Mouse (Mus musculus) kidney, adult 2 months (tissue): Measurements from ENCODE around the gene Crocc2.

Experiments used
- CTCF ChIP-seq: fragments of 200-500 bp; conservative IDR thresholded peaks from 2 replicates; pipeline ENCODE4 v1.5.1; 2011; ENCODE audit warnings: low read depth, mild to moderate bottlenecking, control low read depth, low read length, moderate library complexity, mixed read lengths; ENCODE audit not compliant: insufficient read depth, insufficient read length
- POLR2A ChIP-seq: fragments of 200-500 bp; IDR thresholded peaks from one replicate; pipeline ENCODE4 v1.6.1; 2011; ENCODE audit warnings: low read depth, low read length, control low read depth

DNA sequence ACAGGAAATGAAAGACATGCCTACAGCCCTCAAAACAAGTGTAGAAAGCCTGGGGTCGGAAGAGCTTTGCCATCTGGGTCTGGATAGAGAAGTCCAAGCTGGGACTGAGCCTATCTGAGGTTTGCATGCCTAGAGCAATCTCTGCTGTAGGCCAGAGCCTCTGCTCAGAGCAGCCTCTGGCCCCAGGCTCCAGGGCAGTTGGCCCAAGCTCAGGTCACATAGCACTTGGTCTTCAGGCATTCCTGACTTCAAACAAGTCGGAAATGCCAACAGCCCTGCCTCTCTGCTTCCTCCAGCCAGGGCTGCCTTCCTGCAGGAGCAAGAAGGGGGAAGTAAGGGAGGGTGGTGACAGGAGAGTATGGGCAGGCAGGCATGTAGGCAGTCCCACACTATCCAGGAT is 77.4 kb downstream of the Crocc2 start:
- TF ChIP-seq POLR2A (no peak), CTCF (no peak)
